In the genomic region with DNA sequence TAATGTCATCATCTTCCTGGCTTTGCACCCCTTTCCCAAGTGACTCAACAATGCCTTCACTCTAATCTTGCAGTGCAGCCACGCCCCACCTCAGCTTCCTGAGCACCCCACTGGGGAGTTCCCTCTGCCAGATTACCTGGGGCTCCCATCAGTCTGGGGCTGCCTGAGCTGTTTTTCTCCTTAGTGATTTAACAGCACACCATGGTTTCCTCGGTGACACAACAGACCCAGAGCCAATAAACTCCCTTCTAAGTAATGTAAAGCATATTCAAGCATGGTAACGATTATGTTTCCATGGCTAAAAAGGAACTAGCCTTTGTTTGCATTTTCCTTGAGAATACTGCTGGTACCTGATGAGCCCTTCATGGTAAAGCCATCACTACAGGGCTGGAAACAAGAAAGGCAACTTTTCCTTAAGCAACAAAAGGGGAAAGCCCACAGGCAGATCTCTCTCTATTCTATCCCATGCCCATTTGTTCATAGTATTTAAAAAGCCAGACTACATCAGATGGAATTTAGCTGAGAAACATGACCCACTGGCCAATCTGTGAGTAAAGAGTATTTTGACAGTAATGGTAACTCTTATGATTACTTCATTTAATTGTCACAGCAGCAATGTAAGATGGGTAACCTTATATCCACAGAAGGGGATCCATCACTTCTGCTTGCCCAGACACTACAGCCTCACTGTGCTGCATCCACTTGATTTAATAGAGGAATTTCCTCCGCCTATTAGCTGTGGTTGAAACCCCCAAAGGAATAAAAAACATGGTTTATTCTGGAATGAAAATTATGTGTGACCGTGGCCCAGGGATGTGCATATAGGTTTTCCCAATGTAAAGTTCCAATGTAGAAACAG, we compare ENCODE assay signal across 16 mouse cellular contexts.
DNase-seq lines count a peak whose midpoint lies in the region; ATAC-seq lines count a peak whose summit lies in the region.
"Had no signal": no experiment of that assay in that cellular context is flagged by ENCODE, and none has a peak within 500 bp of the region (broad histone marks: within the 10 kb centered on the region; RNA-seq: fewer than 3 reads in every experiment).

No protein-coding gene starts in this region.

- no peaks in the 10 kb centered on the region for H3K27me3 ChIP-seq in heart, embryonic 10.5 days (ENCODE audit: insufficient read depth, poor library complexity, severe bottlenecking)
- H3K27me3 ChIP-seq in embryonic facial prominence, embryonic 13.5 days: no peaks in the 10 kb centered on the region
- no peaks in the 10 kb centered on the region for H3K27me3 ChIP-seq in limb, embryonic 15.5 days
- no peaks in the 10 kb centered on the region for H3K27me3 ChIP-seq in forebrain, embryonic 14.5 days (replicated peaks; ENCODE audit: control insufficient read depth, insufficient read depth, low read length)
- H3K27me3 ChIP-seq: heart, embryonic 15.5 days; neural tube, embryonic 12.5 days had no signal

- H3K4me1 ChIP-seq in heart, embryonic 10.5 days: 0 out of 2 replicates have a peak, but pooled peaks cover 2% of the 10 kb centered on the region
- H3K4me1 ChIP-seq in embryonic facial prominence, embryonic 13.5 days: peaks cover 13% of the 10 kb centered on the region
- H3K4me1 ChIP-seq in limb, embryonic 15.5 days: peaks cover 14% of the 10 kb centered on the region; the same call in 1 of the 2 replicates
- peaks cover 3% of the 10 kb centered on the region; the same call in 1 of the 2 replicates for H3K4me1 ChIP-seq in forebrain, embryonic 14.5 days (ENCODE audit: control insufficient read depth, insufficient read depth, low read length)
- H3K4me1 ChIP-seq: neural tube, embryonic 12.5 days had no signal

- no peaks in the 10 kb centered on the region for H3K9me3 ChIP-seq in heart, embryonic 10.5 days
- no peaks in the 10 kb centered on the region for H3K9me3 ChIP-seq in embryonic facial prominence, embryonic 13.5 days
- no peaks in the 10 kb centered on the region for H3K9me3 ChIP-seq in limb, embryonic 15.5 days
- H3K9me3 ChIP-seq in forebrain, embryonic 14.5 days (replicated peaks; ENCODE audit: control insufficient read depth, low read length): no peaks in the 10 kb centered on the region
- H3K9me3 ChIP-seq: heart, embryonic 15.5 days; neural tube, embryonic 12.5 days had no signal

- H3K4me3 ChIP-seq in heart, embryonic 10.5 days: no peak overlapping the region
- H3K4me3 ChIP-seq in embryonic facial prominence, embryonic 13.5 days: no peak overlapping the region
- H3K4me3 ChIP-seq in limb, embryonic 15.5 days: no peak overlapping the region
- no peak overlapping the region for H3K4me3 ChIP-seq in forebrain, embryonic 14.5 days (ENCODE audit: low read depth, low read length)
- H3K4me3 ChIP-seq: heart, embryonic 15.5 days; neural tube, embryonic 12.5 days had no signal

- H3K4me2 ChIP-seq in embryonic facial prominence, embryonic 13.5 days: peak overlapping the region; percentile 19; the same call in 1 of the 2 replicates
- no peak overlapping the region for H3K4me2 ChIP-seq in limb, embryonic 15.5 days
- H3K4me2 ChIP-seq in forebrain, embryonic 14.5 days (ENCODE audit: low read length): no peak overlapping the region
- H3K4me2 ChIP-seq: heart, embryonic 15.5 days; neural tube, embryonic 12.5 days had no signal

- WGBS in heart, embryonic 10.5 days: 40% methylated on average over 5 of the region's 5 CpGs
- 10% methylated on average over 5 of the region's 5 CpGs for WGBS in embryonic facial prominence, embryonic 13.5 days
- WGBS in limb, embryonic 15.5 days: 15% methylated on average over 5 of the region's 5 CpGs
- WGBS in forebrain, embryonic 14.5 days: 37% methylated on average over 5 of the region's 5 CpGs

- H3K9ac ChIP-seq in embryonic facial prominence, embryonic 13.5 days: no peak overlapping the region
- no peak overlapping the region for H3K9ac ChIP-seq in limb, embryonic 15.5 days
- H3K9ac ChIP-seq in forebrain, embryonic 14.5 days (ENCODE audit: low read length): no peak overlapping the region
- H3K9ac ChIP-seq: heart, embryonic 15.5 days; neural tube, embryonic 12.5 days had no signal

- no peak overlapping the region for H3K27ac ChIP-seq in heart, embryonic 10.5 days
- peak overlapping the region; percentile 92 for H3K27ac ChIP-seq in embryonic facial prominence, embryonic 13.5 days
- peak overlapping the region; percentile 78 for H3K27ac ChIP-seq in limb, embryonic 15.5 days
- no peak overlapping the region for H3K27ac ChIP-seq in forebrain, embryonic 14.5 days (ENCODE audit: low read depth, low read length)
- H3K27ac ChIP-seq: heart, embryonic 15.5 days; neural tube, embryonic 12.5 days had no signal

- peak; percentile 86 for ATAC-seq in embryonic facial prominence, embryonic 13.5 days (ENCODE audit: insufficient number of reproducible peaks, insufficient read depth, low FRiP score, low TSS enrichment, low read depth)
- ATAC-seq in limb, embryonic 15.5 days (ENCODE audit: insufficient number of reproducible peaks, low FRiP score, low TSS enrichment, low read depth): peak; percentile 91
- ATAC-seq in forebrain, embryonic 14.5 days: no peak
- ATAC-seq: midbrain, embryonic 16.5 days; Patski had no signal

- intact Hi-C loops in heart, postnatal 25 days (cut with DNase I): no loop called here
- intact Hi-C loops in gastrocnemius, postnatal 14 days (cut with DNase I; ENCODE audit: low total_unique reads): no loop called here

- no peaks in the 10 kb centered on the region for H3K36me3 ChIP-seq in heart, embryonic 10.5 days
- H3K36me3 ChIP-seq in embryonic facial prominence, embryonic 13.5 days: no peaks in the 10 kb centered on the region
- no peaks in the 10 kb centered on the region for H3K36me3 ChIP-seq in limb, embryonic 15.5 days
- H3K36me3 ChIP-seq in forebrain, embryonic 14.5 days (ENCODE audit: control insufficient read depth, insufficient read depth, low read length): no peaks in the 10 kb centered on the region
- H3K36me3 ChIP-seq: heart, embryonic 15.5 days; neural tube, embryonic 12.5 days had no signal

- DNase-seq in heart, postnatal 25 days (ENCODE audit: low spot score): peak; percentile 7
- no peak for DNase-seq in heart, embryonic 10.5 days (ENCODE audit: low spot score)
- DNase-seq in gastrocnemius, postnatal 14 days: peak; percentile 18
- no peak for DNase-seq in lung, postnatal 36 days
- DNase-seq in forebrain, embryonic 14.5 days (ENCODE audit: low spot score): no peak
- DNase-seq in cerebellum, postnatal 10 days: no peak
- DNase-seq: cerebellum, adult 9-10 months; layer of hippocampus, adult 9-11 months; lung, postnatal 4 days; right cerebral cortex, postnatal 4 days had no signal

Comparison
In these comparisons a context has a peak if more than half of its experiments do, and no peak if none do; other contexts are left out.
1. DNase-seq: peak in heart, postnatal 25 days (single experiment) and gastrocnemius, postnatal 14 days (single experiment); none in heart, embryonic 10.5 days (single experiment), lung, postnatal 36 days (single experiment), forebrain, embryonic 14.5 days (single experiment) and cerebellum, postnatal 10 days (0 of 2).
2. H3K27ac ChIP-seq: peak in embryonic facial prominence, embryonic 13.5 days (single experiment) and limb, embryonic 15.5 days (single experiment); none in heart, embryonic 10.5 days (single experiment) and forebrain, embryonic 14.5 days (single experiment).